Comparison of ENCODE assay signal across 8 mouse cellular contexts in genomic region chr10:44997184-44997905, GRCm38 (mm10).
A peak's percentile ranks its signal among the peaks of the same experiment; 100 is the strongest.
DNase-seq lines count a peak whose midpoint lies in the region; ATAC-seq lines count a peak whose summit lies in the region.

No protein-coding gene starts in this region.

- 9% methylated on average over 14 of the region's 14 CpGs for WGBS in embryonic facial prominence, embryonic 11.5 days
- WGBS in heart, embryonic 12.5 days, result 15% methylated on average over 13 of the region's 14 CpGs
- WGBS in kidney, embryonic 15.5 days, result 9% methylated on average over 14 of the region's 14 CpGs

- intact Hi-C loops in gastrocnemius, postnatal 36 days (cut with DNase I), result loop anchor here (10.0 kb wide), 1 partner anchor 473 kb away; the partner anchor contains the start of gene Prdm1

- ATAC-seq in embryonic facial prominence, embryonic 11.5 days (replicated peaks; ENCODE audit: insufficient number of reproducible peaks, low FRiP score, low TSS enrichment, low read depth), result no peak
- peak; percentile 15; the same call in 1 of the 2 replicates for ATAC-seq in heart, embryonic 12.5 days (ENCODE audit: insufficient number of reproducible peaks, low FRiP score)
- peak; percentile 23 for ATAC-seq in kidney, embryonic 15.5 days (replicated peaks; ENCODE audit: low FRiP score)

- H3K4me3 ChIP-seq in embryonic facial prominence, embryonic 11.5 days (ENCODE audit: low read depth, low read length), result no peak overlapping the region
- H3K4me3 ChIP-seq in heart, embryonic 12.5 days, result peak overlapping the region; percentile 32
- peak overlapping the region; percentile 31 for H3K4me3 ChIP-seq in kidney, embryonic 15.5 days (replicated peaks)

- H3K27me3 ChIP-seq in embryonic facial prominence, embryonic 11.5 days (ENCODE audit: control insufficient read depth, insufficient read depth, low read length), result no peaks in the 10 kb centered on the region
- H3K27me3 ChIP-seq in heart, embryonic 12.5 days (replicated peaks), result peaks cover 3% of the 10 kb centered on the region; the same call in 1 of the 2 replicates
- H3K27me3 ChIP-seq in kidney, embryonic 15.5 days, result peaks cover 3% of the 10 kb centered on the region; the same call in 1 of the 2 replicates

- H3K36me3 ChIP-seq in embryonic facial prominence, embryonic 11.5 days (replicated peaks; ENCODE audit: control insufficient read depth, insufficient read depth, low read depth, low read length), result no peaks in the 10 kb centered on the region
- no peaks in the 10 kb centered on the region for H3K36me3 ChIP-seq in heart, embryonic 12.5 days
- no peaks in the 10 kb centered on the region for H3K36me3 ChIP-seq in kidney, embryonic 15.5 days

- H3K4me2 ChIP-seq in embryonic facial prominence, embryonic 11.5 days (ENCODE audit: low read depth, low read length), result peak overlapping the region; percentile 25; the same call in 1 of the 2 replicates
- H3K4me2 ChIP-seq in heart, embryonic 12.5 days, result peak overlapping the region; percentile 61
- H3K4me2 ChIP-seq in kidney, embryonic 15.5 days, result peak overlapping the region; percentile 58

- peak overlapping the region; percentile 52 for H3K9ac ChIP-seq in embryonic facial prominence, embryonic 11.5 days (replicated peaks; ENCODE audit: low read length)
- H3K9ac ChIP-seq in heart, embryonic 12.5 days, result no peak overlapping the region
- 0 out of 2 replicates have a peak overlapping the region, but pooled peaks have one; percentile 33 for H3K9ac ChIP-seq in kidney, embryonic 15.5 days

- no peaks in the 10 kb centered on the region for H3K9me3 ChIP-seq in embryonic facial prominence, embryonic 11.5 days (replicated peaks; ENCODE audit: control insufficient read depth, low read length)
- no peaks in the 10 kb centered on the region for H3K9me3 ChIP-seq in heart, embryonic 12.5 days (replicated peaks)
- no peaks in the 10 kb centered on the region for H3K9me3 ChIP-seq in kidney, embryonic 15.5 days (replicated peaks)

- H3K27ac ChIP-seq in embryonic facial prominence, embryonic 11.5 days (replicated peaks; ENCODE audit: low read depth, low read length), result peak overlapping the region; percentile 35; the same call in 1 of the 2 replicates
- H3K27ac ChIP-seq in heart, embryonic 12.5 days (ENCODE audit: poor library complexity, severe bottlenecking), result no peak overlapping the region
- H3K27ac ChIP-seq in kidney, embryonic 15.5 days, result peak overlapping the region; percentile 56; the same call in 1 of the 2 replicates

- H3K4me1 ChIP-seq in embryonic facial prominence, embryonic 11.5 days (ENCODE audit: control insufficient read depth, insufficient read depth, low read length), result no peaks in the 10 kb centered on the region
- 0 out of 2 replicates have a peak, but pooled peaks cover 4% of the 10 kb centered on the region for H3K4me1 ChIP-seq in heart, embryonic 12.5 days (replicated peaks)
- H3K4me1 ChIP-seq in kidney, embryonic 15.5 days, result peaks cover 24% of the 10 kb centered on the region

- peak; percentile 69 for DNase-seq in embryonic facial prominence, embryonic 11.5 days (ENCODE audit: low spot score)
- DNase-seq in lung, postnatal 36 days, result peak; percentile 65
- no peak for DNase-seq in spleen, adult 18-20 months
- DNase-seq in gastrocnemius, postnatal 36 days, result no peak
- DNase-seq in layer of hippocampus, postnatal 14 days (ENCODE audit: low spot score in 2 of 2), result no peak
- no peak for DNase-seq in ovary, postnatal 10 days (ENCODE audit: low spot score)

Comparison
In these comparisons a context has a peak if more than half of its experiments do, and no peak if none do; other contexts are left out.
1. DNase-seq: peak in embryonic facial prominence, embryonic 11.5 days (single experiment) and lung, postnatal 36 days (single experiment); none in spleen, adult 18-20 months (0 of 2), gastrocnemius, postnatal 36 days (0 of 2), layer of hippocampus, postnatal 14 days (0 of 2) and ovary, postnatal 10 days (single experiment).
2. Peak in every context shown above with its lines, with median percentiles within 50 percentile points of each other: H3K4me2 ChIP-seq.